Mouse (Mus musculus): ENCODE data around the gene Ankrd28.

DNA sequence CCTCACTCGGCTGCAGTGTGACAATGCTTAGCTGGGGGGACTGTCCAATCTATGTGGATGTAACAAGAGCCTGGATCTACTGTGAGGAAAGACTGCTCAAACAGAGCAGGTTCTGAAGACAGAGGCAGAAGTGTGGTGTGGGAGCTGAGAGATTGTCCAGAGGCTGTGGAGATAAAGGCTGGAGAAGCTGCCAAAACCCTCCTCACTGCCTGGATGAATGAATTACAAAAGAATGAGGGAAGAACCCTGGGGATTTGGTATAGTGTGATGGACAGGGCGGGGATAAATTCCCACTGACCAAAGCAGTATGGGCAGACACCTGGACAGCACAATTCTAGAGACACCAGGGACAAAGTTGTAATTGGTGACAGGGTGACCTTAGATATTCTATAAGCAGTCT is 26.7 kb downstream of the Ankrd28 start:
- TF ChIP-seq EP300 (IDR thresholded peaks at IDR 0.05; ENCODE audit: low read depth) (no peak), CTCF (IDR thresholded peaks at IDR 0.05; ENCODE audit: low read depth) (no peak)
